Mouse (Mus musculus) megakaryocyte, embryonic 14.5 days (primary cell): ENCODE measurements around the gene Prkcsh.

Experiments
- FLI1 ChIP-seq: IDR thresholded peaks from 2 replicates; pipeline ENCODE4 v1.6.1; 2012; ENCODE audit warnings: low read length, inconsistent platforms, mixed read lengths
- GATA1 ChIP-seq: IDR thresholded peaks from 3 replicates; pipeline ENCODE4 v1.6.1; 2012; ENCODE audit warnings: mixed read lengths, low read length, inconsistent platforms, borderline replicate concordance

DNA sequence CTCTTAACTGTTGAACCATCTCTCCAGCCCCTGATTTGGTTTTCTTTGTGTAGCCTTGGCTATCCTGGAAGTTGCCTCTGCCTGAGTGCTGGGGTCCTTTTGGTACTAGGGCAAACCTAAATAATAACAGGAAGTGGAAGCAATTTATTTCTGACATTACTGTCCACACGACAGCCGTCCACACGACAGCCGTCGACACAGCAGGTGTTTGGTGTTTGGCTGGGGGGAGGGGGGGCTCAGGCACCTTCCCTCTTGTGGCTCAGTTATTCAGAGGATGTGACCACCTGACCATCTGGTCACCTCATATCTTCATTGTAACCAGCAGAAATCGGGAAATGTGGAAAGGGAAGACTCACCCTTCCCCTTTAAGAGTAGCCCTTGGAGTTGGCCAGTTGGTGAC is 33.7 kb upstream of the Prkcsh start:
- TF ChIP-seq GATA1 (no peak), FLI1 (no peak)
